Mouse (Mus musculus) brain, embryonic 14.5 days (tissue): ENCODE results near the gene Gls.

Experiments used
- CTCF ChIP-seq: fragments of 200-500 bp; IDR thresholded peaks from 2 replicates; pipeline ENCODE4 v1.5.1; 2012; ENCODE audit warnings: inconsistent platforms, mild to moderate bottlenecking, moderate library complexity, borderline replicate concordance; ENCODE audit not compliant: insufficient read depth, insufficient read length; ENCODE audit errors: extremely low read depth
- POLR2A ChIP-seq: fragments of 200-500 bp; IDR thresholded peaks from 2 replicates; pipeline ENCODE4 v1.6.1; 2012; ENCODE audit warnings: mild to moderate bottlenecking, inconsistent platforms, borderline replicate concordance; ENCODE audit not compliant: poor library complexity, insufficient read depth, insufficient read length, severe bottlenecking; ENCODE audit errors: extremely low read depth

- no peak for TF ChIP-seq CTCF
- no peak for TF ChIP-seq POLR2A
Measured at GRCm38 (mm10) chr1:52137292-52137691, 95.7 kb downstream of the Gls start.
